20 mouse cellular contexts compared by ENCODE assay signal in genomic region chr5:133619347-133619746, GRCm38 (mm10).
DNase-seq lines count a peak whose midpoint lies in the region; ATAC-seq and TF ChIP-seq lines count a peak whose summit lies in the region.
"Had no signal": no experiment of that assay in that cellular context is flagged by ENCODE, and none has a peak within 500 bp of the region (broad histone marks: within the 10 kb centered on the region; RNA-seq: fewer than 3 reads in every experiment).

No protein-coding gene starts in this region.

- no peaks in the 10 kb centered on the region for H3K36me3 ChIP-seq in hindbrain, postnatal 0 days (ENCODE audit: insufficient read depth, low read length)
- H3K36me3 ChIP-seq in hindbrain, embryonic 10.5 days, result no peaks in the 10 kb centered on the region
- no peaks in the 10 kb centered on the region for H3K36me3 ChIP-seq in kidney, postnatal 0 days (ENCODE audit: insufficient read depth, low read length)
- H3K36me3 ChIP-seq: embryonic facial prominence, embryonic 10.5 days; heart, embryonic 10.5 days; hindbrain, embryonic 13.5 days had no signal

- H3K9me3 ChIP-seq in hindbrain, postnatal 0 days (ENCODE audit: low read length), result no peaks in the 10 kb centered on the region
- H3K9me3 ChIP-seq in hindbrain, embryonic 10.5 days, result no peaks in the 10 kb centered on the region
- no peaks in the 10 kb centered on the region for H3K9me3 ChIP-seq in kidney, postnatal 0 days (replicated peaks; ENCODE audit: low read length)
- H3K9me3 ChIP-seq: embryonic facial prominence, embryonic 10.5 days; heart, embryonic 10.5 days; hindbrain, embryonic 13.5 days had no signal

- H3K9ac ChIP-seq in hindbrain, postnatal 0 days (replicated peaks; ENCODE audit: low read length), result no peak overlapping the region
- no peak overlapping the region for H3K9ac ChIP-seq in kidney, postnatal 0 days (ENCODE audit: low read depth, low read length)
- H3K9ac ChIP-seq: hindbrain, embryonic 13.5 days had no signal

- H3K4me1 ChIP-seq in hindbrain, postnatal 0 days (ENCODE audit: insufficient read depth, low read length), result no peaks in the 10 kb centered on the region
- no peaks in the 10 kb centered on the region for H3K4me1 ChIP-seq in hindbrain, embryonic 10.5 days (replicated peaks)
- H3K4me1 ChIP-seq in kidney, postnatal 0 days (replicated peaks; ENCODE audit: insufficient read depth, low read length), result no peaks in the 10 kb centered on the region; the same call in 1 of the 2 replicates
- H3K4me1 ChIP-seq: embryonic facial prominence, embryonic 10.5 days; heart, embryonic 10.5 days had no signal

- no peak overlapping the region for H3K4me3 ChIP-seq in hindbrain, postnatal 0 days (ENCODE audit: low read length)
- H3K4me3 ChIP-seq in hindbrain, embryonic 10.5 days, result no peak overlapping the region
- no peak overlapping the region for H3K4me3 ChIP-seq in kidney, postnatal 0 days (replicated peaks; ENCODE audit: low read depth, low read length)
- H3K4me3 ChIP-seq: embryonic facial prominence, embryonic 10.5 days; heart, embryonic 10.5 days; hindbrain, embryonic 13.5 days had no signal

- H3K27me3 ChIP-seq in hindbrain, postnatal 0 days (ENCODE audit: insufficient read depth, low read length), result no peaks in the 10 kb centered on the region
- no peaks in the 10 kb centered on the region for H3K27me3 ChIP-seq in hindbrain, embryonic 10.5 days (ENCODE audit: insufficient read depth, poor library complexity, severe bottlenecking)
- no peaks in the 10 kb centered on the region for H3K27me3 ChIP-seq in kidney, postnatal 0 days (ENCODE audit: insufficient read depth, low read length)
- H3K27me3 ChIP-seq: CH12.LX; hindbrain, embryonic 13.5 days had no signal

- 70% methylated on average over 8 of the region's 8 CpGs for WGBS in hindbrain, postnatal 0 days
- WGBS in hindbrain, embryonic 10.5 days, result 85% methylated on average over 8 of the region's 8 CpGs
- 26% methylated on average over 8 of the region's 8 CpGs for WGBS in kidney, postnatal 0 days

- H3K4me2 ChIP-seq in hindbrain, postnatal 0 days (ENCODE audit: low read depth, low read length), result no peak overlapping the region
- H3K4me2 ChIP-seq in kidney, postnatal 0 days (ENCODE audit: low read length), result no peak overlapping the region
- H3K4me2 ChIP-seq: hindbrain, embryonic 13.5 days had no signal

- TF ChIP-seq CTCF in hindbrain, postnatal 0 days (IDR thresholded peaks at IDR 0.05; ENCODE audit: low read depth), result no peak
- TF ChIP-seq CTCF in kidney, postnatal 0 days (IDR thresholded peaks at IDR 0.05; ENCODE audit: low read depth), result no peak

- H3K27ac ChIP-seq in hindbrain, postnatal 0 days, result no peak overlapping the region
- H3K27ac ChIP-seq in hindbrain, embryonic 10.5 days, result no peak overlapping the region
- H3K27ac ChIP-seq in kidney, postnatal 0 days, result no peak overlapping the region
- H3K27ac ChIP-seq: embryonic facial prominence, embryonic 10.5 days; heart, embryonic 10.5 days; hindbrain, embryonic 13.5 days had no signal

- DNase-seq in hindbrain, postnatal 0 days (ENCODE audit: low spot score), result peak; percentile 21
- DNase-seq in hindbrain, embryonic 10.5 days (ENCODE audit: low spot score), result no peak
- peak; percentile 59 for DNase-seq in kidney, postnatal 0 days (ENCODE audit: low spot score)
- no peak for DNase-seq in kidney, adult 8-10 months
- DNase-seq in lung, postnatal 10 days, result peak; percentile 9
- no peak for DNase-seq in lung, postnatal 36 days
- DNase-seq in brain, adult 2 months (ENCODE audit: low read depth, low spot score), result peak; percentile 20
- no peak for DNase-seq in frontal cortex, postnatal 25 days (ENCODE audit: low spot score in 2 of 2)
- DNase-seq: adrenal gland, adult 2 months; adrenal gland, postnatal 25 days; cerebellum, adult 11-12 months; cerebellum, adult 9-10 months; gastrocnemius, postnatal 10 days; heart, adult 18-20 months; heart, postnatal 4 days had no signal

- ATAC-seq in hindbrain, postnatal 0 days, result no peak
- ATAC-seq in kidney, postnatal 0 days (replicated peaks; ENCODE audit: low FRiP score, low read depth), result no peak
- ATAC-seq: forebrain, embryonic 14.5 days had no signal

Comparison
In these comparisons a context has a peak if more than half of its experiments do, and no peak if none do; other contexts are left out.
1. DNase-seq: peak in hindbrain, postnatal 0 days (single experiment), kidney, postnatal 0 days (single experiment), lung, postnatal 10 days (single experiment) and brain, adult 2 months (single experiment); none in hindbrain, embryonic 10.5 days (single experiment), kidney, adult 8-10 months (0 of 2), lung, postnatal 36 days (single experiment) and frontal cortex, postnatal 25 days (0 of 2).